Mouse (Mus musculus): ENCODE results near the gene Zfp668.

The Zfp668 gene

DNA sequence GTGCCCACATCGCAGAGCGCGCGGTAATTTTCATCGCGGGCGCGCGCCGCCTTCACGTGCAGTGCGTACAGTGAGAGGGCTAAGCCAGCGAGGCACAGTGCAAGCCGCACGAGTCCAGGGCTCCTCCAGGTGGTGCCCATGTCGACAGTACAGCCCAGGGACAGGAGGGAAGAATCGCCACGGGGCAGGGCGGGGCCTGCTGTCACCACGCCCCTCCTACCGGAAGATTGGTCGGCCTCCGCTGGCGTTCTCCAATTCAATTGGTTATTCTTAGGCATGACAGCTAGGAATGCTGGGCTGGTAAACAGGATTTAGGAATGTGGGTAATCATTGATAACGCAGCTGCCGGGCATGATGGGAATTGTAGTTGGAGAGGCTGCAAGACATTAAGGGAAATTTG is 18.8 kb upstream of the Zfp668 start, which contains the start of the genes Gm21974 and Vkorc1:
Gm21974 (minus strand) TSS at position 13 of the 400 bp plus-strand sequence.
Vkorc1 (minus strand) TSS at position 176 of the 400 bp plus-strand sequence.
- peak; percentile 74 to 93 for DNase-seq (ENCODE audit: low spot score in 2 of 2)

GRCm38 (mm10) chr7:127894480-127894879 is 17.9 kb upstream of the Zfp668 start:
- DNase-seq (ENCODE audit: low spot score in 2 of 2) = no peak

DNA sequence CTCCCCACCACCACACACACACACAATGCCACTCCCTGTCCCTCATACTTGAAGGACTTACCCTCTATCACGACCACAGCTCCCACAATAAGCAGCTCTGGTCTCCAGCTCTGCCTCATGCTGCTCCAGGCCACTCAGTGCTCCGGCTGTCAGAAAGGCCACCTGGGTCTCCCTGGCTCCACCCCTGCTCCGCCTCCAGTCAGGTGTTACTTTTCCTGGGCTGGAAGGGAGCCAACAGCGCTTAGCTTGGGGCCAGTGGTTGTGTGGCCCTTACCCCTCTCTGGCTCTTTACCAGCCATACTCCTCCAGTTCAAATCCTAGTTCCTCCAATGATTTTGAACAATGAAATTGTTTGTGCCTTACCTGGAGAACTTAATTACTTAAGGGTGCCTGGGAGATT is 14.2 kb upstream of the Zfp668 start, which contains the start of gene Prss53:
Prss53 (minus strand) TSS at position 173 of the 400 bp plus-strand sequence.
- DNase-seq (ENCODE audit: low spot score in 2 of 2) = no peak

DNA sequence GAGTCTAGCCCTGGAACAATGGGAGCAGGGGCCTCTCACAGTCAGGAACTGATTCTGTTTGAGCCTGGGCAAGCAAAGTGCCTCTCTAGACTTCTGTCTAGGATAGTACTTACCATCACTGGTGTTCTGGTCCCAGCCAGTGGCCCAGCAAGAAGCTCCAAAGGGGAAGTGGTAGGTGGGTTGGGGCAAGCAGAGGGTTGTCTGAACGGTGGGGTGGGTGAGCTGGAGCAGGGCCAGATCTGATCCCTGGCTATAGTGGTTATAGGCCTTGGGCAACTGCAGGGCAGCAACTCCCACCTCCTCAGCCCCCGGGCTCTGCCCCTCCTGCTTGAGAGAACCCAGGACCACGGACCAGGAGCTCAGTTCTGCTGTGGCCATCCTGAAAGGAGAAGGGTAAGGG is 12.2 kb upstream of the Zfp668 start:
- DNase-seq (ENCODE audit: low spot score in 2 of 2) = no peak

GRCm38 (mm10) chr7:127887781-127888180 is 11.2 kb upstream of the Zfp668 start:
- DNase-seq (ENCODE audit: low spot score in 2 of 2) = no peak

DNA sequence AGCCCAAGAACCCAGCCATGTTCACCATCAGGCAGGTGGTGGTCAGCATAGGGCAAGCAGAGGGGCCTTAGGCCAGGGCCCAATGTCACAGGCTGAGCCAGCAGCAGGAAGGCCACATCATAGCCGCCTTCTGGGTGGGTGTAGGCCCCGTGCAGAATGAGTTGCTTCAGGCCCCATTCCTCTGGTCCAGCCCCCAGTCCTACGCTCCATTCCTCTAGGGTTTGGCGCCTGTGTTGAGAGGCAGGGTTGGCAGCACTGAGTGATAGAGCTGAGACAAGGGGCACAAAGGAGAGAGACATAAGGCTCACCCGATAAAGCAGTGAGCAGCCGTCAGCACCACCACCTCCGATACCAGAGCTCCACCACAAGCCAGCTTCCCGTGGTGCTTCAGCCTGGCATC is 10.6 kb upstream of the Zfp668 start:
- DNase-seq (ENCODE audit: low spot score in 2 of 2) = no peak

DNA sequence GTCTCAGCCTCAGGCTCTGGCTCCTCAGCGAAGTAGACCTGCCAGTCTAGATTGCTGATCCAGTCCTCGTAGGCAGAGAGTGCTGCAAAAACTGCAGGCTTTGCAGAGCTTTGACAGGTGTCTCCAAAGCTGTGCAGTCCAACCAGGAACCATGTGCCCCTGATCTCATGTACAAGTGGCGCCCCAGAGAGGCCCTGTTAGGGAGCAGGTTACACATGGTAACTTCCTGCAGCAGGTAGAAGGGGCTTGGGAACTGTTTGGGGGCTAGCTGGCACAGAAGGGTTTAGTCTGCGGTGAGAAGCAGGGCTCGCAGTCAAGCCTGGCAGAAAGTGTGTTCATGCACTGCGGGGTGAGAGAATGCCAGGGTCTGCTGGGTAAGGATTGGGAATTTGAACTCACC is 9.9 kb upstream of the Zfp668 start:
- no peak for DNase-seq (ENCODE audit: low spot score in 2 of 2)

DNA sequence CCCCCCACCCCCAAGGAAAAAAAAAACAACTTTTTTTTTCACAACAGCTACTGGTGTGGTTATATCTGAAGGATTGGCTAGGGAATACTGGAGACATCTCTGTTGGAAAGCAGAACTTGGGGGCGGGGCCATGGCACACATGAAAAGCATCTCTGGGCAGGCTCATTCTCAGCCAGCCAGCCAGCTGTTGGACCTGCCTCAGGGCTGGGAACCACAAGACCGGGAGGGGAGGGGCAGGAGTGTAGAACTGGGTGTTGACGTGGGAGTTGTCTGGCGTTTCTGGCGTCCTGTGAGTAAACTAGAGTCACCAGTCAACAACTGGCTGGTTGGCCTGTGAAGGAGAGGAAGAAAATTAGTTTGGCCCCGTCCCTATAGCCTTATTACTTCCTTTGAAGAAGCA is 9.3 kb upstream of the Zfp668 start:
- no peak for DNase-seq (ENCODE audit: low spot score in 2 of 2)

DNA sequence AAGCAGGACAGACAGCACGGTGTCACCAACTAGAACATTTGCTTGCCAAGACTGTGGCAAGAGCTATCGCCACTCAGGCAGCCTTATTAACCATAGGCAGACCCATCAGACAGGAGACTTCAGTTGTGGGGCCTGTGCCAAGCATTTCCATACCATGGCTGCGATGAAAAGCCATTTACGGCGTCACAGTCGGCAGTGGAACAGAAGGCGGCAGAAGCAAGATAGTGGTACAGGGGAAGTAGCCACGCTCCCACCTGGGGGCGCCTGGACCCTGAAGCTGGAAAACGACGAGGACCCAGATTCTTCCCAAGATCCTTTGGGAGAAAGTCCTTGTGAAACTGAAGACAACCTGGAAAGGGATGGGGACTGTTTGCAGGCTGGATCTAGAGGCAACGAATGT is 3.8 kb upstream of the Zfp668 start:
- DNase-seq (ENCODE audit: low spot score in 2 of 2) = no peak

DNA sequence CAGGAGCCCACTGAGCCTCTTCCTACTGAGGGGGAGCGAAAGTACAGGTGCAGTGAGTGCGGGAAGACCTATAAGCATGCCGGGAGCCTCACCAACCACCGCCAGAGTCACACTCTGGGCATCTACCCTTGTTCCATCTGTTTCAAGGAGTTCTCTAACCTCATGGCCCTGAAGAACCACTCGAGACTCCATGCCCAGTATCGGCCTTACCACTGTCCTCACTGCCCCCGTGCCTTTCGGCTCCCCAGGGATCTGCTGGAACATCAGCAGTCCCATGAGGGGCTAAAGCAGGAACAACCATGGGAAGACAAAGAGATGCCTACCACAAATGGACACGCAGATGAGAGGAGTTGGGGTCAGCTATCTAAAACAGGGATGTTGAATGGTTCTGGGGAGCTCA is 2.7 kb upstream of the Zfp668 start:
- no peak for DNase-seq (ENCODE audit: low spot score in 2 of 2)

- DNase-seq (ENCODE audit: low spot score in 2 of 2) = no peak
Observed at GRCm38 (mm10) chr7:127876041-127876466, 574 bp downstream of the Zfp668 start, which contains the start of gene Zfp646. Gene Zfp646, plus strand, starts transcription at chr7:127876221.

- DNase-seq (ENCODE audit: low spot score in 2 of 2) = peak; percentile 87 to 95
Observed at GRCm38 (mm10) chr7:127875627-127876001, 1.0 kb downstream of the Zfp668 start.

- no peak for DNase-seq (ENCODE audit: low spot score in 2 of 2)
Observed at GRCm38 (mm10) chr7:127874812-127875626, 1.6 kb downstream of the Zfp668 start.

- DNase-seq (ENCODE audit: low spot score in 2 of 2) = no peak
Observed at GRCm38 (mm10) chr7:127870136-127870821, 6.3 kb downstream of the Zfp668 start.

GRCm38 (mm10) chr7:127869149-127869810 is 7.3 kb downstream of the Zfp668 start:
- DNase-seq (ENCODE audit: low spot score in 2 of 2) = no peak

GRCm38 (mm10) chr7:127867641-127868040 is 9.0 kb downstream of the Zfp668 start:
- no peak for DNase-seq (ENCODE audit: low spot score in 2 of 2)

- DNase-seq (ENCODE audit: low spot score in 2 of 2) = no peak
Observed at GRCm38 (mm10) chr7:127866434-127866833, 10.2 kb downstream of the Zfp668 start.

DNA sequence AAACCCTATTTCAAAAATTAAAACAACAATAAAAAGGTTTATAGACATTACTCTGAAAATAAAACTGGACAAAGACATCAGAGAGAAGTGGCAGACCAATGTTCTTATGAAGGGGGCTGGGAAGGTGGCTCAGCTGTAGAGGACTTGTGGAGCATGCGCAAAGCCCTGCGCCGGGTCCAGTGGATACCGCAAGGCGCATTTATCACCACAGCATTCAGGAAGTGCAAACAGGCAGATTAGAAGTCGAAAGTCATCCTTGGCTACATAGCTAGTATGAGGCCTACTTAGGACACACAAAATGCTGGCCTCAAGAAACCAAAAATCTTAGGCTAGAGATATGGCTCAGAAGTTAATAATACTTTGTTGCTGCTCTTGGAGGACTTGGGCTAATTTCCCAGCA is 18.4 kb downstream of the Zfp668 start:
- no peak for DNase-seq (ENCODE audit: low spot score in 2 of 2)

- DNase-seq (ENCODE audit: low spot score in 2 of 2) = no peak
Observed at GRCm38 (mm10) chr7:127850906-127851305, 25.7 kb downstream of the Zfp668 start.

DNA sequence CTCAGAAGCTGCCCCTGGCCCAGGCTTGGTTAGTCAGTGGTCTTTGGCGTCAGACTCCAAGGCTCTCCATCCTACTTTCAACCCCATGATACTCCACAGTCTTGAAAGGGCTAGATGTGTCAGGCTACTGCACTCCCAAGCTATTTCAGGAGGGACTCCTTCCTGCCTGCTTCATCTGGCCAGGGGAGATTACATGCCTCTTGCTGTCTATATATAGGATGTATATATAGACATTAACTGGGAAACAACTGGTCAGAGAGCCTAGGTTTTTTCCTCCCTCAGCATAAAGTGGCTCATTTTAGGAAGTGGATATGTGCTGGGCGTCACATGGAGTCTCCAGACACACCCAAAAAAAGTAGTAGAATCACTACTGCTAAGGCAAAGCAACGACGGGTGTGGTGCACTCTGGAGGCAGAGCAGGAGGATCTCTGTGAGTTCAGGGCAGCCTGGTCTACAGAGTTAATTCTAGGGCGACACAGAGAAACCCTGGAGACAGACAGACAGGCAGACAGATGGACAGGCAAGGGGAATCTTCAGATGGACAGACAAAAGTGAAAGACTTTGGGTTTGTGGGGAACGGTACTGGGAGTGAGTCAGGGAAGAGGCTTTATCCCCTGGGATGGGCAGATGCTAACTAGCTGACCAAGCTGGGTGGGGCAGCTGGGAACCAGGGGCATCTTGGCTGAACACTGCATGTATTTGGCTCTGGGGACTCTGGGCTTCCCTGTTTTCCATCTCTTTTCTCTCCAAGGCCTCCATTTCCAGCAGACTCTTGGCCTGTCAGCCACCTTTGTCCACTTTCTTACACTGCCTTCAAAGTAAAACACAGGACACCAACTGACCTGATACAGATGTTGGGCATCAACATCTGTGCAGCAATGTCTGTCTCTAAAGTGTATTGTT is 26.4 kb downstream of the Zfp668 start:
- no peak for DNase-seq (ENCODE audit: low spot score in 2 of 2)

- DNase-seq (ENCODE audit: low spot score in 2 of 2) = peak; percentile 49 to 60
Observed at GRCm38 (mm10) chr7:127842001-127842718, 34.5 kb downstream of the Zfp668 start.

Measured in cerebellum, postnatal 4 days (tissue).